Mouse (Mus musculus): ENCODE results near the gene Mgmt. TPM values are rescaled to one million over a fixed set of nuclear protein-coding genes. Genes with fewer than 3 reads are reported as not detected.

Mgmt gene
- polyA plus RNA-seq, 1 experiment from 2014 or later, result 5.8 TPM

DNA sequence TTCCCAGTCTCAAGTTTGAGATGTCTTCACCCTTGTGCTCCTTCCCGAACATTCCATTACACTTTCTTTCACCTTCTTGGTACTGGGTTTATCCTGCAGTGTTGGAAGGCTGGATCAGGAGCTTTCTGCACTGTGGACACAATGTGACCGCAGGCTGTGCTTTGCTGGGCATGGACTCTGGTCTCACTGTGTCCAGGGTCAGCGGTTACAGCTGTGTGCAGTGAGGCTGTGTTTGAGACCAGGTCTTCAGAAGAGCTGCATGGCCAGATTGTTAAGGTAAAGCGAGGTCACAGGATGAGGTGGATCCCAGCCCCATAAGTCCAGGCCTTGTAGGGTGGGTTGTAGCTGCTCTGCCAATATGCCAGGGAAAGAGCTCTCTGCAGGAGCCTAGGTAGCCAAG is 18.5 kb downstream of the Mgmt start:
- no peaks in the 10 kb centered on the region for H3K9me3 ChIP-seq
- no peaks in the 10 kb centered on the region for H3K27me3 ChIP-seq
- H3K9ac ChIP-seq (replicated peaks), result no peak overlapping the region
- no peak for ATAC-seq (ENCODE audit: insufficient number of reproducible peaks, insufficient read depth, low FRiP score, low TSS enrichment, low read depth)
- H3K4me2 ChIP-seq, result no peak overlapping the region
- H3K4me3 ChIP-seq (replicated peaks), result no peak overlapping the region
- no peak overlapping the region for H3K27ac ChIP-seq
- H3K4me1 ChIP-seq (replicated peaks), result peaks cover 25% of the 10 kb centered on the region
- 94% methylated on average over 4 of the region's 4 CpGs for WGBS
- no peaks in the 10 kb centered on the region for H3K36me3 ChIP-seq

- WGBS, result 91% methylated on average over 3 of the region's 3 CpGs
- Histone ChIP-seq H3K36me3 (no peaks in the 10 kb centered on the region), H3K4me1 (replicated peaks) (peaks cover 26% of the 10 kb centered on the region), H3K27ac (no peak overlapping the region), H3K4me3 (replicated peaks) (no peak overlapping the region), H3K9ac (replicated peaks) (no peak overlapping the region), H3K27me3 (no peaks in the 10 kb centered on the region), H3K9me3 (no peaks in the 10 kb centered on the region), H3K4me2 (no peak overlapping the region)
- no peak for ATAC-seq (ENCODE audit: insufficient number of reproducible peaks, insufficient read depth, low FRiP score, low TSS enrichment, low read depth)
Observed at GRCm38 (mm10) chr7:136916021-136916420, 21.6 kb downstream of the Mgmt start.

- ATAC-seq (ENCODE audit: insufficient number of reproducible peaks, insufficient read depth, low FRiP score, low TSS enrichment, low read depth), result no peak
- WGBS, result 86% methylated on average over 12 of the region's 12 CpGs
- H3K27me3 ChIP-seq, result no peaks in the 10 kb centered on the region
- H3K9me3 ChIP-seq, result no peaks in the 10 kb centered on the region; the same call in 1 of the 2 replicates
- H3K4me1 ChIP-seq (replicated peaks), result peaks cover 32% of the 10 kb centered on the region
- H3K4me2 ChIP-seq, result no peak overlapping the region
- no peaks in the 10 kb centered on the region for H3K36me3 ChIP-seq
- H3K4me3 ChIP-seq (replicated peaks), result no peak overlapping the region
- H3K9ac ChIP-seq (replicated peaks), result no peak overlapping the region
- H3K27ac ChIP-seq, result no peak overlapping the region; the same call in 1 of the 2 replicates
Observed at GRCm38 (mm10) chr7:136920976-136921755, 26.8 kb downstream of the Mgmt start.

GRCm38 (mm10) chr7:136922230-136922629 is 27.8 kb downstream of the Mgmt start:
- Histone ChIP-seq H3K36me3 (no peaks in the 10 kb centered on the region), H3K4me1 (replicated peaks) (peaks cover 40% of the 10 kb centered on the region), H3K9me3 (no peaks in the 10 kb centered on the region; the same call in 1 of the 2 replicates), H3K4me2 (no peak overlapping the region), H3K27ac (no peak overlapping the region), H3K4me3 (replicated peaks) (no peak overlapping the region), H3K27me3 (no peaks in the 10 kb centered on the region), H3K9ac (replicated peaks) (no peak overlapping the region)
- WGBS, result 63% methylated on average over 6 of the region's 6 CpGs
- ATAC-seq (ENCODE audit: insufficient number of reproducible peaks, insufficient read depth, low FRiP score, low TSS enrichment, low read depth), result no peak

- H3K27me3 ChIP-seq, result no peaks in the 10 kb centered on the region; the same call in 1 of the 2 replicates
- 64% methylated on average over 18 of the region's 18 CpGs for WGBS
Observed at GRCm38 (mm10) chr7:136924610-136925260, 30.3 kb downstream of the Mgmt start.

DNA sequence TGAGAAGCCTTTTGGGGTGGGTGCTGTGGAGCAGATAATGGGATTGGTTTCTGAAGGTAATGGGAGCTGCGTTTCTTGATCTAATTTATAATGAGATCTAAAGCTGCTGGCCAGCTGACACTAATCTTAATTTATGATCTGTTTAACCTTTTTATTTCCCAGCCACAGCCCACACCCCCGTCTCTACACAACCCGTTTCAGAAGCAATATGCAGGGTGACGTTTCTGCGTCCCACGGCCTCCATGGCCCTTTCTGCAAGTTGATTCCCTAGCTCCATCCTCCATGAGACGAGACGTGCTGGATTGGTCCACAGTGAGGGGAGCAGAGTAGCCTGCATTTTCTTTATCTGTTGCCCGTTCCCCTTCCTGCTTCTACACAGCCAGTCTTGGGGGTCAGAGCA is 31.8 kb downstream of the Mgmt start:
- Histone ChIP-seq H3K27ac (no peak overlapping the region), H3K36me3 (no peaks in the 10 kb centered on the region), H3K27me3 (no peaks in the 10 kb centered on the region; the same call in 1 of the 2 replicates), H3K4me1 (replicated peaks) (peaks cover 32% of the 10 kb centered on the region), H3K4me2 (no peak overlapping the region), H3K9me3 (no peaks in the 10 kb centered on the region; the same call in 1 of the 2 replicates), H3K9ac (replicated peaks) (no peak overlapping the region), H3K4me3 (replicated peaks) (no peak overlapping the region)
- 14% methylated on average over 9 of the region's 9 CpGs for WGBS
- ATAC-seq (ENCODE audit: insufficient number of reproducible peaks, insufficient read depth, low FRiP score, low TSS enrichment, low read depth), result no peak

More at GRCm38 (mm10) chr7:136924610-136925260, 30.3 kb downstream of the Mgmt start:
- Histone ChIP-seq H3K4me2 (no peak overlapping the region), H3K9me3 (no peaks in the 10 kb centered on the region; the same call in 1 of the 2 replicates), H3K4me3 (replicated peaks) (no peak overlapping the region), H3K9ac (replicated peaks) (no peak overlapping the region), H3K4me1 (replicated peaks) (peaks cover 40% of the 10 kb centered on the region), H3K36me3 (no peaks in the 10 kb centered on the region), H3K27ac (no peak overlapping the region)
- no peak for ATAC-seq (ENCODE audit: insufficient number of reproducible peaks, insufficient read depth, low FRiP score, low TSS enrichment, low read depth)

GRCm38 (mm10) chr7:136930451-136930850 is 36.0 kb downstream of the Mgmt start:
- no peak overlapping the region for H3K4me2 ChIP-seq

DNA sequence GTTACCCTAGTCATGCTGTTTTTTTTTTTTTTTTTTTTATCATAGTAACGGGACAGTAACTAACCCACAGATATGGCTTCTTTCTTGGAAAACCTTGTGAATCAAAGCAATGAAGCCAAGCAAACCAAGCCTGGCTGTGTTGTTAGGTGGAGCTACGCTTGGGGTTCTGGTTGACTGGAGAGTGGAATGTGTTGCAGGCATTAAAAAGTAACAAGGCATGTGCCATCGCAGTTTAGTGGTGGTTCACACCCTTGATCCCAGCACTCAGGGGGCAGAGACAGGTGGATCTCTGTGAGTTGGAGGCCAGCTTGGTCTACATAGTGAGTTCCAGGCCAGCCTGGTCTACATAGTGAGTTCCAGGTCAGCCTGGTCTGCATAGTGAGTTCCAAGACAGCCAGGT is 39.0 kb downstream of the Mgmt start:
- Histone ChIP-seq H3K9ac (replicated peaks) (no peak overlapping the region), H3K27ac (no peak overlapping the region), H3K4me2 (no peak overlapping the region), H3K9me3 (0 out of 2 replicates have a peak, but pooled peaks cover 7% of the 10 kb centered on the region), H3K27me3 (no peaks in the 10 kb centered on the region; the same call in 1 of the 2 replicates), H3K36me3 (no peaks in the 10 kb centered on the region), H3K4me3 (replicated peaks) (no peak overlapping the region), H3K4me1 (replicated peaks) (peaks cover 10% of the 10 kb centered on the region)
- 93% methylated on average over 3 of the region's 3 CpGs for WGBS
- ATAC-seq (ENCODE audit: insufficient number of reproducible peaks, insufficient read depth, low FRiP score, low TSS enrichment, low read depth), result no peak

More at GRCm38 (mm10) chr7:136930451-136930850, 36.0 kb downstream of the Mgmt start:
- Histone ChIP-seq H3K9ac (replicated peaks) (no peak overlapping the region), H3K4me1 (replicated peaks) (peaks cover 25% of the 10 kb centered on the region), H3K9me3 (no peaks in the 10 kb centered on the region), H3K4me3 (replicated peaks) (no peak overlapping the region), H3K36me3 (no peaks in the 10 kb centered on the region), H3K27ac (no peak overlapping the region), H3K27me3 (no peaks in the 10 kb centered on the region; the same call in 1 of the 2 replicates)
- ATAC-seq (ENCODE audit: insufficient number of reproducible peaks, insufficient read depth, low FRiP score, low TSS enrichment, low read depth), result no peak
- WGBS, result 87% methylated on average over 3 of the region's 3 CpGs

DNA sequence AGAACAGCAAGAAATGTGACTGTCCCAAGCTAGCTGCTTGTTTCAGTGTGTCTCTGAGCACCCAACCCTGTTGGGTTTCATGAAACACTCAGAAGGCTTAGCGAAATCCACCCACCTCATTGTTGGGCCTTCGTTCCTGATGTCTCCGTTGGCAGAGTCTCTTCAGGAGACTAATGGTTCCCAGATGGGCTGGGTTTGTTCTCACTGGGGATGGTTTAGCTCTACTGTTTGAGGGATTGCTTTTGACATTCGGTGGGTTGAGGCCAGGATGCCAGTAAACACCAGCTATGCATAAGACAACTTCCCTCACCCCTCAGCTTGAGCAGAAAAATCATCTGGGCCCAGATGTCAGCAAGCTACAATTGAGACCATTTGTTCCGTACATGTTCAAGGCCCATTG is 39.9 kb downstream of the Mgmt start:
- H3K27me3 ChIP-seq, result no peaks in the 10 kb centered on the region
- 55% methylated on average over 5 of the region's 5 CpGs for WGBS
- H3K27ac ChIP-seq, result no peak overlapping the region
- no peak overlapping the region for H3K4me2 ChIP-seq
- H3K9me3 ChIP-seq, result 0 out of 2 replicates have a peak, but pooled peaks cover 7% of the 10 kb centered on the region
- H3K4me3 ChIP-seq (replicated peaks), result no peak overlapping the region
- peaks cover 10% of the 10 kb centered on the region for H3K4me1 ChIP-seq (replicated peaks)
- H3K36me3 ChIP-seq, result no peaks in the 10 kb centered on the region
- no peak for ATAC-seq (ENCODE audit: insufficient number of reproducible peaks, insufficient read depth, low FRiP score, low TSS enrichment, low read depth)
- no peak overlapping the region for H3K9ac ChIP-seq (replicated peaks)

GRCm38 (mm10) chr7:136934784-136935183 is 40.4 kb downstream of the Mgmt start:
- H3K9ac ChIP-seq (replicated peaks), result no peak overlapping the region
- H3K36me3 ChIP-seq, result no peaks in the 10 kb centered on the region
- WGBS, result 72% methylated on average over 7 of the region's 7 CpGs
- no peak overlapping the region for H3K4me3 ChIP-seq (replicated peaks)
- H3K4me2 ChIP-seq, result no peak overlapping the region
- H3K27ac ChIP-seq, result no peak overlapping the region
- H3K4me1 ChIP-seq (replicated peaks), result peaks cover 10% of the 10 kb centered on the region
- no peaks in the 10 kb centered on the region for H3K27me3 ChIP-seq
- 0 out of 2 replicates have a peak, but pooled peaks cover 7% of the 10 kb centered on the region for H3K9me3 ChIP-seq
- no peak for ATAC-seq (ENCODE audit: insufficient number of reproducible peaks, insufficient read depth, low FRiP score, low TSS enrichment, low read depth)

DNA sequence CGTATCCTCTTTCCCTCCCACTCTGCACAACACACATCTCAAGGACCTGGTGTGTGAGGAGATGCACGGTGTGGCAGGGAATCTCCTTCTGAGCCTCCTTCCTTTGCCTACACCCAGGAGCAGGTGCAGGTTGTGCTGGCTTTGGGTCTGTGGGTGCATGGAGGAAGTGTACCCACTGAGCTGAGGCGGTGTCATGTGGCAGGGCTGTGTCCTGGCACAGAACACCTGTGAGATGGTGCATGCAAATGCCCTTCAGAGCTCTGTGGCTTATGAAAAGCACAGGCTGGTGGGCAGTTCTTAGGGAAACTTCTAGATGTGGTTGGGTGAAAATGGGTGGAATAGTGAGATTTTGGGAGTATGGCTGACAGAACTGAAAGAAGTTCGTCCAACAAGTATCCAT is 44.0 kb downstream of the Mgmt start:
- Histone ChIP-seq H3K27ac (no peak overlapping the region), H3K36me3 (no peaks in the 10 kb centered on the region), H3K4me3 (replicated peaks) (no peak overlapping the region), H3K9me3 (0 out of 2 replicates have a peak, but pooled peaks cover 7% of the 10 kb centered on the region), H3K4me2 (no peak overlapping the region), H3K9ac (replicated peaks) (no peak overlapping the region), H3K4me1 (replicated peaks) (peaks cover 4% of the 10 kb centered on the region; the same call in 1 of the 2 replicates), H3K27me3 (no peaks in the 10 kb centered on the region)
- no peak for ATAC-seq (ENCODE audit: insufficient number of reproducible peaks, insufficient read depth, low FRiP score, low TSS enrichment, low read depth)
- WGBS, result 88% methylated on average over 4 of the region's 4 CpGs
